Mouse (Mus musculus) hindbrain, embryonic 11.5 days (tissue): ENCODE measurements around the gene Morc3. TPM values are rescaled to one million over a fixed set of nuclear protein-coding genes. Genes with fewer than 3 reads are reported as not detected.
A peak's percentile ranks its signal among the peaks of the same experiment; 100 is the strongest.

Source experiments
- ATAC-seq: fragments of 200-750 bp; cut with Nextera tagmentation; 2 replicates; pipeline ENCODE4 v1.8.0; 2017; ENCODE audit warnings: mild to moderate bottlenecking, moderate TSS enrichment, moderate library complexity; ENCODE audit not compliant: low FRiP score
- DNase-seq: peaks from one replicate; pipeline ENCODE4 v3.0.0-alpha.2; 2015; ENCODE audit warnings: low spot score
- H3K27ac ChIP-seq: fragments of 300-500 bp; sonication (generic); 2 replicates; pipeline ENCODE4 v1.5.1; 2014; ENCODE audit warnings: mild to moderate bottlenecking, low read depth, low read length
- H3K27me3 ChIP-seq: fragments of 300-500 bp; sonication (generic); 2 replicates; pipeline ENCODE4 v1.6.1; 2014; ENCODE audit warnings: mild to moderate bottlenecking, low read length, moderate library complexity, mixed read lengths; ENCODE audit not compliant: control insufficient read depth, insufficient read depth
- H3K36me3 ChIP-seq: fragments of 300-500 bp; sonication (generic); 2 replicates; pipeline ENCODE4 v1.6.1; 2014; ENCODE audit warnings: mild to moderate bottlenecking, low read length, moderate library complexity, mixed read lengths; ENCODE audit not compliant: control insufficient read depth, insufficient read depth
- H3K4me1 ChIP-seq: fragments of 300-500 bp; sonication (generic); replicated peaks from 2 replicates; pipeline ENCODE4 v1.6.1; 2014; ENCODE audit warnings: low read length, mixed read lengths; ENCODE audit not compliant: control insufficient read depth, insufficient read depth
- H3K4me2 ChIP-seq: fragments of 300-500 bp; sonication (generic); replicated peaks from 2 replicates; pipeline ENCODE4 v1.6.1; 2014; ENCODE audit warnings: mild to moderate bottlenecking, low read depth, low read length
- H3K4me3 ChIP-seq: fragments of 300-500 bp; sonication (generic); 2 replicates; pipeline ENCODE4 v1.5.1; 2014; ENCODE audit warnings: low read depth, low read length
- H3K9ac ChIP-seq: fragments of 300-500 bp; sonication (generic); 2 replicates; pipeline ENCODE4 v1.6.1; 2014; ENCODE audit warnings: low read depth, low read length
- H3K9me3 ChIP-seq: fragments of 300-500 bp; sonication (generic); 2 replicates; pipeline ENCODE4 v1.6.1; 2016; ENCODE audit warnings: low read length; ENCODE audit not compliant: control insufficient read depth
- WGBS: fragments of 180-500 bp; shearing (Covaris S2); extraction: QIAGEN DNeasy Blood & Tissue Kit; methylation state at CpG from one replicate; pipeline ENCODE4 v1.1.7; 2014; 5-methylcytosine and 5-hydroxymethylcytosine counted together
- polyA plus RNA-seq: library from polyadenylated mRNA; unstranded; fragments of >200 nt; fragmentation: Nextera tagmentation; extraction: Ambion mirVana; gene quantifications from 2 replicates; pipeline ENCODE4 v1.2.1, GENCODE M21; 2014

Morc3 gene
- polyA plus RNA-seq: 30.6 and 37.9 TPM in 2 replicates

DNA sequence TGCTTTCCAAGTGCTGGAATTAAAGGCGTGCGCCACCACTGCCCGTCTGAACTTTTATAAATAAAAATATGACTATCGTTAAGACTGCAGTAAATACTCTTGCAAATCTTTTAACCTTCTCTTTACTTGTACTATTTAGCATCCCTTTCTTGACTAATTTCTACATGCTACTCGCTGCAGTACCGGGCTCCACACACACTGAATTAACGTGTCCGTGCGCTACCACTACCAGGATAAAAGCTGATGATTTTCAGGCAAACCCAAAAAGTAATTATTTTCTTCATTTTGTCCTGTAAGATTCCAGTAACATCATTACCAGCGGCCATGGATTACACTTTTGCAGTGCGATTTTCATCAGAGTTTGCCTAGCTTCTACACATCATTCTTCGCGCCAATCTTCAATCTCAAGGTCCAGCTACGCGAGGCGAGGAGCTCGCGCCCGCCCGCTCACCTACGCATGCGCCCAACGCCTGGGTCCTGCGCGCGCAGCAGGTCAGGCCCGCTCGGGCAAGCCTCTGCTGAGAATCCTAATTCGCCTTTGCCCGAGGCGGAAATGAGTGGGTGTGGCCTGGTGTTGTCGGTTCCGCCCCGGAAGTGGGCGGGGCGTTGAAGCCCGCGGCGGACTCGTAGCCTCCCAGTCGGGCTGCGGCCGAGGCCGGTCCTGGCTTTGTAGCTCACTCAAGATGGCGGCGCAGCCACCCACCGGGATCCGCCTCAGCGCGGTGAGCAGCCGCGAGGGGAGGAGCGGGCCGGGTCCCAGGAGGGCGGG lies at the start of gene Morc3:
TSS of gene Morc3 (plus strand) at position 495 of the 769 bp plus-strand sequence.
- ATAC-seq: peak; percentile 96
- WGBS: 13% methylated on average over 52 of the region's 55 CpGs

GRCm38 (mm10) chr16:93784175-93784574 lies 47.7 kb upstream of the Morc3 start:
- H3K36me3 ChIP-seq: peaks cover 4% of the 10 kb centered on the region
- no peaks in the 10 kb centered on the region for H3K27me3 ChIP-seq
- ATAC-seq: no peak
- no peaks in the 10 kb centered on the region for H3K9me3 ChIP-seq
- no peaks in the 10 kb centered on the region for H3K4me1 ChIP-seq
- no peak overlapping the region for H3K4me3 ChIP-seq
- H3K4me2 ChIP-seq: no peak overlapping the region
- H3K27ac ChIP-seq: no peak overlapping the region
- H3K9ac ChIP-seq: no peak overlapping the region
- 93% methylated on average over 7 of the region's 7 CpGs for WGBS
- no peak for DNase-seq

More for the DNA sequence above, at the start of gene Morc3:
- Histone ChIP-seq H3K36me3 (no peaks in the 10 kb centered on the region), H3K27ac (peak within 1 kb of the TSS; percentile 94), H3K4me3 (peak within 1 kb of the TSS; percentile 97), H3K4me2 (peak within 1 kb of the TSS; percentile 51), H3K27me3 (no peaks in the 10 kb centered on the region), H3K9ac (peak within 1 kb of the TSS; percentile 98), H3K9me3 (no peaks in the 10 kb centered on the region), H3K4me1 (no peaks in the 10 kb centered on the region)
- DNase-seq: peak; percentile 100

GRCm38 (mm10) chr16:93785805-93786204 lies 46.1 kb upstream of the Morc3 start:
- H3K27ac ChIP-seq: no peak overlapping the region
- peak; percentile 85 for ATAC-seq

GRCm38 (mm10) chr16:93788388-93788787 lies 43.5 kb upstream of the Morc3 start:
- no peak overlapping the region for H3K27ac ChIP-seq
- H3K4me3 ChIP-seq: no peak overlapping the region
- whole genome bisulfite sequencing: 88% methylated on average over 4 of the region's 4 CpGs
- DNase-seq (no peak), ATAC-seq (no peak)
- no peaks in the 10 kb centered on the region for H3K9me3 ChIP-seq
- H3K9ac ChIP-seq: no peak overlapping the region
- no peak overlapping the region for H3K4me2 ChIP-seq
- peaks cover 4% of the 10 kb centered on the region for H3K36me3 ChIP-seq
- no peaks in the 10 kb centered on the region for H3K27me3 ChIP-seq
- no peaks in the 10 kb centered on the region for H3K4me1 ChIP-seq

More at GRCm38 (mm10) chr16:93785805-93786204, 46.1 kb upstream of the Morc3 start:
- 6% methylated on average over 9 of the region's 9 CpGs for WGBS
- no peak overlapping the region for H3K4me3 ChIP-seq
- H3K4me2 ChIP-seq: no peak overlapping the region
- no peak overlapping the region for H3K9ac ChIP-seq
- H3K27me3 ChIP-seq: no peaks in the 10 kb centered on the region
- no peaks in the 10 kb centered on the region for H3K9me3 ChIP-seq
- H3K4me1 ChIP-seq: no peaks in the 10 kb centered on the region
- peaks cover 4% of the 10 kb centered on the region for H3K36me3 ChIP-seq
- DNase-seq: peak; percentile 90

DNA sequence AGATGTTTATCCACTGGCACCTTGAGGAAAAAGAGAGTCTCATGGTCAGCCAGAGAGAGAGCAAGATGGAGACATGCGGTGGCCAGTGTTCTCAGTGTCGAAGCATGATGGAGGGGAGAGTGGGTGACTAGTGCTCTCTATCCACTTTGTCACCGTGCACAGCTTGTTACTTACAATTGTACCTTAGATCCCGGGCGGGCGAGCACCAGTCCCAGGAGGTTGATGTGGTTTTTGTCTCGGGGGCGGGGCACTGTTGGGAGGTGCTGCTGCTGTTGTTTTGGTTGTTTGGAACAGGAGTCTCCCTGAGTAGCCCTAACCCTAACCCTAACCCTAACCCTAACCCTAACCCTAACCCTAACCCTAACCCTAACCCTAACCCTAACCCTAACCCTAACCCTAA lies 43.0 kb upstream of the Morc3 start:
- no peak overlapping the region for H3K27ac ChIP-seq
- H3K4me2 ChIP-seq: no peak overlapping the region
- H3K27me3 ChIP-seq: no peaks in the 10 kb centered on the region
- H3K4me3 ChIP-seq: no peak overlapping the region
- H3K4me1 ChIP-seq: no peaks in the 10 kb centered on the region
- H3K36me3 ChIP-seq: peaks cover 4% of the 10 kb centered on the region
- no peak for ATAC-seq
- DNase-seq: no peak
- no peaks in the 10 kb centered on the region for H3K9me3 ChIP-seq
- WGBS: 89% methylated on average over 8 of the region's 8 CpGs
- no peak overlapping the region for H3K9ac ChIP-seq

- no peaks in the 10 kb centered on the region for H3K36me3 ChIP-seq
- no peak overlapping the region for H3K9ac ChIP-seq
- no peak overlapping the region for H3K27ac ChIP-seq
- no peaks in the 10 kb centered on the region for H3K4me1 ChIP-seq
- H3K4me2 ChIP-seq: no peak overlapping the region
- WGBS: 30% methylated on average over 5 of the region's 5 CpGs
- no peak overlapping the region for H3K4me3 ChIP-seq
- H3K27me3 ChIP-seq: no peaks in the 10 kb centered on the region
- H3K9me3 ChIP-seq: no peaks in the 10 kb centered on the region
- no peak for ATAC-seq
- DNase-seq: no peak
Observed at GRCm38 (mm10) chr16:93789971-93790755, 41.8 kb upstream of the Morc3 start.

DNA sequence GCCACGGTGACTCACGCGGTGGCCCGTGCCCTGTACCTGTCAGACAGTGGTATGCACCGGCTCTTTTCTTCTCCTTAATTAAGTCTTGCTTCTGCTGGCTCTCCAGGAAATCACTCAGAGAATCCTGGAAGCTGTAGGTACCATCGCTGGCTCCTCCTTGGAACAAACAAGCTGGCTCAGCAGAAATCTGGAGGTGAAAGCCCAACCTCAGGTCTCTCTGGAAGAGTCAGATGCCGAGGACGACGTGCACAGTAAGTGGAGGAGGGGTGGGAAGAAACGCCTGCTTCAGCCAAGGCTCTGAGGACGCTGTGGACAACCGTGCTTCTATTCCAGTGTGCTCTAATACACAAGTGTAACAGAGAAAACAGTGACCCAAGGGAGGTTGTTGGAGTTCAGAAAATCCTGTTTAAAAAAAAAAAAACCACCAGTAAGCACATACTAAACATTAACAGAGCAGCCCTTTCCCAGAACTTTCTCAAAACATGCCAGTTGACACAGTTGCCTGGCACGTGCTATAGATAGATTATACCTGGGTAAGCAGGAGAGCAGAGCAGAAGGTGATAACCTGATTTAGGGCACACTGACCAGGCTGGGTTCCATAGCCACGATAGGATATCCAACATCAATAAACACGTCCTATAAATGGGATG lies 38.8 kb upstream of the Morc3 start:
- Histone ChIP-seq H3K4me3 (no peak overlapping the region), H3K27me3 (no peaks in the 10 kb centered on the region), H3K36me3 (no peaks in the 10 kb centered on the region), H3K27ac (no peak overlapping the region), H3K4me2 (no peak overlapping the region), H3K9me3 (no peaks in the 10 kb centered on the region), H3K4me1 (no peaks in the 10 kb centered on the region), H3K9ac (no peak overlapping the region)
- 72% methylated on average over 15 of the region's 15 CpGs for WGBS
- ATAC-seq (no peak), DNase-seq (no peak)

DNA sequence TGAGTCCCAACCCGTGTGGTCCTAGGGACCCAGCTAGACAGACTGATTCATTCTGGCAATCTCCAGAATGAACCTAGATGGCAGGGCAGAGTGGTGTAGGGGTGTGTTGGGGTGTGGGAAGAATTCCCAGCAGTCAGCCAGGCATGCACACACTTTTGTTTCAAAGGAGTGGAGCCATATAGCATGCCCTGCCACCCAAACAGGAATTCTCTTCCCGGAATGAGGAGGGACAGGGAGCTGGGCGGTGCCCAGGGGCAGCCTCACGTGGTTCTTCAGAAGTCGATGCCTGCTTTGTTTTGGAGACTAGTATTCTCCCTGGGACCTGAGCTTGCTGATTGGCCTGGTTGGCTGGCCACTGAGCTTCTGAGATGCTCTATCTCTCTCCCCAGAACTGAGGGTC lies 37.1 kb upstream of the Morc3 start:
- no peak overlapping the region for H3K9ac ChIP-seq
- no peaks in the 10 kb centered on the region for H3K4me1 ChIP-seq
- no peaks in the 10 kb centered on the region for H3K27me3 ChIP-seq
- H3K9me3 ChIP-seq: no peaks in the 10 kb centered on the region
- no peaks in the 10 kb centered on the region for H3K36me3 ChIP-seq
- no peak overlapping the region for H3K27ac ChIP-seq
- DNase-seq (no peak), ATAC-seq (no peak)
- WGBS: 80% methylated on average over 5 of the region's 5 CpGs
- no peak overlapping the region for H3K4me3 ChIP-seq
- H3K4me2 ChIP-seq: no peak overlapping the region
